Mouse (Mus musculus) limb, embryonic 14.5 days (tissue): Measurements from ENCODE around the gene Hexb. TPM values are rescaled to one million over a fixed set of nuclear protein-coding genes. Genes with fewer than 3 reads are reported as not detected.
"Not testable (repeated sequence)": the region's sequence is repeated elsewhere in the genome, so short reads cannot be mapped to it uniquely, and the experiment has no call there.

ENCODE experiments used
- ATAC-seq: fragments of 200-750 bp; cut with Nextera tagmentation; 2 replicates; pipeline ENCODE4 v1.8.0; 2017; ENCODE audit warnings: low read depth, moderate number of reproducible peaks, moderate TSS enrichment; ENCODE audit not compliant: low FRiP score
- DNase-seq: peaks from one replicate; pipeline ENCODE4 v3.0.0-alpha.2; 2015; ENCODE audit warnings: low spot score
- H3K27ac ChIP-seq: fragments of 300-500 bp; sonication (generic); replicated peaks from 2 replicates; pipeline ENCODE4 v1.5.1; 2014; ENCODE audit warnings: low read depth, mild to moderate bottlenecking, low read length, moderate library complexity, mixed read lengths
- H3K27me3 ChIP-seq: fragments of 300-500 bp; sonication (generic); 2 replicates; pipeline ENCODE4 v1.6.1; 2014; ENCODE audit warnings: low read length, mixed read lengths; ENCODE audit not compliant: control insufficient read depth, insufficient read depth
- H3K36me3 ChIP-seq: fragments of 300-500 bp; sonication (generic); 2 replicates; pipeline ENCODE4 v1.6.1; 2014; ENCODE audit warnings: mild to moderate bottlenecking, low read length, moderate library complexity, mixed read lengths; ENCODE audit not compliant: control insufficient read depth, insufficient read depth
- H3K4me1 ChIP-seq: fragments of 300-500 bp; sonication (generic); 2 replicates; pipeline ENCODE4 v1.6.1; 2014; ENCODE audit warnings: antibody characterized with exemption, low read length, mixed read lengths; ENCODE audit not compliant: control insufficient read depth, insufficient read depth
- H3K4me2 ChIP-seq: fragments of 300-500 bp; sonication (generic); replicated peaks from 2 replicates; pipeline ENCODE4 v1.6.1; 2014; ENCODE audit warnings: low read depth, mild to moderate bottlenecking, low read length, moderate library complexity; ENCODE audit not compliant: severe bottlenecking
- H3K4me3 ChIP-seq: fragments of 300-500 bp; sonication (generic); replicated peaks from 2 replicates; pipeline ENCODE4 v1.5.1; 2014; ENCODE audit warnings: low read length
- H3K9ac ChIP-seq: fragments of 300-500 bp; sonication (generic); 2 replicates; pipeline ENCODE4 v1.6.1; 2014; ENCODE audit warnings: mild to moderate bottlenecking, low read depth, low read length, moderate library complexity; ENCODE audit not compliant: severe bottlenecking
- H3K9me3 ChIP-seq: fragments of 300-500 bp; sonication (generic); 2 replicates; pipeline ENCODE4 v1.6.1; 2016; ENCODE audit warnings: low read length; ENCODE audit not compliant: control insufficient read depth
- POLR2A ChIP-seq: fragments of 200-500 bp; IDR thresholded peaks from 2 replicates; pipeline ENCODE4 v1.8.0; 2012; ENCODE audit warnings: inconsistent platforms, mild to moderate bottlenecking, moderate library complexity, borderline replicate concordance; ENCODE audit not compliant: insufficient read depth, insufficient read length; ENCODE audit errors: extremely low read depth
- WGBS: fragments of 180-500 bp; shearing (Covaris S2); extraction: QIAGEN DNeasy Blood & Tissue Kit; methylation state at CpG from one replicate; pipeline ENCODE4 v1.1.7; 2014; 5-methylcytosine and 5-hydroxymethylcytosine counted together
- polyA plus RNA-seq, 2 experiments: library from polyadenylated mRNA; depleted of rRNA in 1 of 2; stranded (reverse) in 1 of 2; unstranded in 1 of 2; fragments of >200 nt; fragmentation: Nextera tagmentation in 1 of 2; extraction: Ambion mirVana in 1 of 2; gene quantifications; 2 replicates each; pipeline versions ENCODE4 v1.2.1 to v1.2.3; 2012 to 2014

The Hexb gene
- polyA plus RNA-seq, 2 experiments: 46.3 to 60.1 TPM

GRCm38 (mm10) chr13:97137466-97138400 lies 60.4 kb downstream of the Hexb start, which contains the start of the genes Gfm2 and Nsa2:
Gene Gfm2 (plus strand): TSS chr13:97137937.
Gene Nsa2 (minus strand): TSS chr13:97137937.
- peaks cover 30% of the 10 kb centered on the region for H3K36me3 ChIP-seq
- TF ChIP-seq POLR2A: no peak
- H3K4me3 ChIP-seq: peak within 1 kb of the TSS; percentile 74
- peaks cover 6% of the 10 kb centered on the region for H3K4me1 ChIP-seq
- H3K9ac ChIP-seq: peak within 1 kb of the TSS; percentile 75
- H3K9me3 ChIP-seq: no peaks in the 10 kb centered on the region
- no peaks in the 10 kb centered on the region for H3K27me3 ChIP-seq
- DNase-seq (peak; percentile 95), ATAC-seq (peak; percentile 96)
- H3K27ac ChIP-seq: peak within 1 kb of the TSS; percentile 62; the same call in 1 of the 2 replicates
- peak within 1 kb of the TSS; percentile 57 for H3K4me2 ChIP-seq
- WGBS: under 1% methylated on average over 57 of the region's 57 CpGs

DNA sequence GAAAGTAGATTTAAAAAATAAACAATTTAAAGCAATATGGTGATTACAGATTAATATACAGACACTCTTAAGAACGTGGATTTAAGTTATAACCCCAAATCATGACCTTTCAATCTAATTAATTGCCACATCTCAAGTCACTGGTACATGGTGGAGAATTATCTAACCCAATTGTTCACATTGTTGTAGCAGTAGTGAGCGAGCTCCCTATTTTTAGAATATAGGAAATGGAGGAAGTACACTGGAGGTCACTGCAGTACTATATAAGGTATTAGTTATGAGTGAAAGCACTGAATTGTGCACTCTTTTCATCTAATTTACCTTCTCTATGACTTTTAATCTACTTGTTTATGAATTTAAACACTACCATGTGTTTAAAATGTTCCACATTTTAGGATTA lies 67.7 kb downstream of the Hexb start:
- not testable (repeated sequence) for DNase-seq, H3K27ac ChIP-seq, H3K4me1 ChIP-seq, H3K4me3 ChIP-seq, H3K9ac ChIP-seq, H3K9me3 ChIP-seq, H3K27me3 ChIP-seq, ATAC-seq, H3K4me2 ChIP-seq
- no CpG with 5 or more reads among the region's 2 CpGs for WGBS
- peaks cover 32% of the 10 kb centered on the region for H3K36me3 ChIP-seq

DNA sequence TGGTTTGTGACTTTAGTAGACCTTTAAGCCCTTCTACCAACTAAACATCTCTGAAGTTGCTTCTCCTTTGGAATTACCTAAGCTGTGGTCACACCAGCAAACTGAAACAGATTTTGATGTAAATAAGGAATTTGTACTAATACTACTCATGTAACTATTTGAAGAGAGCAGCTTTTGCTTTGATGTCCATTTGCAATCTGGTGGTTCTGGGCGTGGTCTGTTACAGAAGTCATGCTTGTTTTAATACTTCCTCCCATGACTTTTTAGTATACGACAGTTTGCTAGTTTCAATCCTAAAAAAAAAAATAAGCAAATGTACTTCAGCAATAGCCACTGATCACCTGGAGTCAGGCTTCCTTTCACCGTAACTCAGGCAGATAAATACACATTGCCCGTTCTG lies 68.5 kb downstream of the Hexb start:
- H3K9me3 ChIP-seq, H3K9ac ChIP-seq, ATAC-seq, H3K4me1 ChIP-seq, DNase-seq, H3K27me3 ChIP-seq, H3K4me2 ChIP-seq, H3K4me3 ChIP-seq, H3K27ac ChIP-seq: not testable (repeated sequence)
- peaks cover 28% of the 10 kb centered on the region for H3K36me3 ChIP-seq
- WGBS: 96% methylated on average over 2 of the region's 4 CpGs

Other genes starting within 250 kb of the Hexb start
- gene 1700029F12Rik, start 164.0 kb downstream of the Hexb start, polyA plus RNA-seq (2012; rRNA removed): not detected in 2 replicates
- gene 1700029F12Rik, start 164.0 kb downstream of the Hexb start, polyA plus RNA-seq (2014; fragmentation: Nextera tagmentation; extraction: Ambion mirVana): not detected in 2 replicates
- 1.7 and 1.8 TPM in 2 replicates for gene Fam169a, start 131.1 kb downstream of the Hexb start, polyA plus RNA-seq (2012; rRNA removed)
- 2.8 and 3.6 TPM in 2 replicates for gene Fam169a, start 131.1 kb downstream of the Hexb start, polyA plus RNA-seq (2014; fragmentation: Nextera tagmentation; extraction: Ambion mirVana)
- gene Gm6169, start 99.1 kb downstream of the Hexb start, polyA plus RNA-seq (2012; rRNA removed): 2.1 and 2.8 TPM in 2 replicates
- gene Gm6169, start 99.1 kb downstream of the Hexb start, polyA plus RNA-seq (2014; fragmentation: Nextera tagmentation; extraction: Ambion mirVana): 5.0 and 5.1 TPM in 2 replicates
- gene Gfm2, start 60.4 kb downstream of the Hexb start, polyA plus RNA-seq (2012; rRNA removed): 26.9 and 29.6 TPM in 2 replicates
- gene Gfm2, start 60.4 kb downstream of the Hexb start, polyA plus RNA-seq (2014; fragmentation: Nextera tagmentation; extraction: Ambion mirVana): 28.2 and 29.1 TPM in 2 replicates
- gene Nsa2, start 60.4 kb downstream of the Hexb start, polyA plus RNA-seq (2012; rRNA removed): 66.8 and 121 TPM in 2 replicates
- gene Nsa2, start 60.4 kb downstream of the Hexb start, polyA plus RNA-seq (2014; fragmentation: Nextera tagmentation; extraction: Ambion mirVana): 88.3 and 88.4 TPM in 2 replicates
- gene Enc1, start 42.7 kb upstream of the Hexb start, polyA plus RNA-seq (2012; rRNA removed): 33.5 and 40.7 TPM in 2 replicates
- 8.9 and 12.1 TPM in 2 replicates for gene Enc1, start 42.7 kb upstream of the Hexb start, polyA plus RNA-seq (2014; fragmentation: Nextera tagmentation; extraction: Ambion mirVana)